Mouse (Mus musculus) lung, adult 2 months (tissue): Measurements from ENCODE around the gene Nt5m.

Source experiments
- CTCF ChIP-seq: fragments of 200-500 bp; IDR thresholded peaks from 2 replicates; pipeline ENCODE4 v1.5.1; 2011; ENCODE audit warnings: mild to moderate bottlenecking, low read length, control low read depth; ENCODE audit not compliant: insufficient read depth
- POLR2A ChIP-seq: fragments of 200-500 bp; IDR thresholded peaks from 2 replicates; pipeline ENCODE4 v1.6.1; 2011; ENCODE audit warnings: low read depth, mild to moderate bottlenecking, control low read depth, low read length, borderline replicate concordance; ENCODE audit errors: extremely low read depth

GRCm38 (mm10) chr11:59899711-59900685 is 60.8 kb downstream of the Nt5m start:
- no peak for TF ChIP-seq POLR2A
- no peak for TF ChIP-seq CTCF
